Mouse (Mus musculus): ENCODE data around the gene Apex2.
"Not testable (repeated sequence)": the region's sequence is repeated elsewhere in the genome, so short reads cannot be mapped to it uniquely, and the experiment has no call there.

Gene Apex2

DNA sequence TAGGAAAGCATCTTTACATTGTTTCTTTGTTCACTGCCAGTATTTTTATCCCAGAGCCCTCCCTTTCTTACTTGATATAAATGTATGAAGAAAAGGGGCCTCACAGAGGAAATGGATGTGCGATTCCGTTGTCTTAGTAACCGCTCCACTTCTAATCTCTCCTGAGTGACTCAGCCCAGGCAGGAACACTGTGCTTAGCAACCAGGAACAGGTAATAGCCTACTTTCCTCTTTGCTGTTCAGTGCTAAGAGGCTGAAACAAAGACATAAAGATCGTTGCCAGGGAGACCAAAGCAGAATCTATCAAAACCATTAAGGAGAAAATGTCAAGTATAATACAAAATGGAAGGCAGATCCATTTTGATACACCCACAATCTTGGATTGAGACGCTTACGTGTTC is 81.0 kb downstream of the Apex2 start:
- DNase-seq (ENCODE audit: extremely low spot score, low spot score) = no peak

DNA sequence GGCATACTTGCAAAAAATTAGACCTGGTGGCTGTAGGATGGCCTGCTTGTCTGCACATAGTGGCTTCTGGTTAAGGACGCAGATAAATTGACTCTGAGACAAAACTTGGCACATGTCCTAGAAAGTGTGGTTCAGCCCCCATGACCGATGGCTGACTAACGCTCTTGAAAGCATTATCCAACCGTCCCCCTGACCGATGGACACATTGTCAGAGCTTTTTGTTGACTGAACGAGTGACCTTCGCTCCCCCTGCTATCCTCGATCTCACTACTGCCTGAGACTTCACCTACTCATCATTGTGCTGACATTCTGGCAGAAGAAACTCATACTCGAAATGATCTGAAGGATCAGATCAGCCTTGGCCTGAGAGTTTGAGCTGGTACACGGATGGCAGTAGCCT is 101.9 kb downstream of the Apex2 start:
- DNase-seq (ENCODE audit: extremely low spot score, low spot score) = not testable (repeated sequence)

DNA sequence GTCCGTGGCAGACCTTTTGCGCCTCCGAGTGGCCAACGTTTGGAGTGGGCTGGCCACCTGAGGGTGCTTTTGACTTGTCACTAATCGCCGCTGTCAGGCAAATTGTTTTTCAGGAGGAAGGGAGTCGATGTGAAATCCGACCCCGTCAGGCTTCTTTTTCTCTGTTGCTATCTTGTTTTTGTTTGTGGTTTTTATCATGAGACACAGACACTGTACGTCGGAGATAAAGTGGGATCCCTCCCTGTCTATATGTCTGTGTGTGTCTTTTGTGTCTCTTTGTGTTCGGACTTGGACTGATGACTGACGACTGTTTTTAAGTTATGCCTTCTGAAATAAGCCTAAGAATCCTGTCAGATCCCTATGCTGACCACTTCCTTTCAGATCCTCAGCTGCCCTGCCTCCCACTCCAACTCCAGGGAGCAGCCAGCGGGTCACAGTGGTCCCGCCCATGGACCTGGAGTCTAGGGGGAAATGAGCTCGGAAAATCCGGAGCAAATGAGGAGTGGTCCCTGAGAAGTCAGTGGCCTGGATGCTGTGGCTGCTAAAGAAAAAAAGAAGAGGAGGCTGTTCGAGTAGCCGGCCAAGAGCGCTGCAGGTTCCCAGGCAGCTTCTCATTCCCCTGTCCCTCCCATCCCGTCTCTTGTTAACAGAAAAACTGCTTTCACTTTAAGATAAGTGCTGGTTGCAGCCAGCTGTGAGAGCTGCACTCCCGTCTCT is 103.2 kb downstream of the Apex2 start:
- not testable (repeated sequence) for DNase-seq (ENCODE audit: extremely low spot score, low spot score)

DNA sequence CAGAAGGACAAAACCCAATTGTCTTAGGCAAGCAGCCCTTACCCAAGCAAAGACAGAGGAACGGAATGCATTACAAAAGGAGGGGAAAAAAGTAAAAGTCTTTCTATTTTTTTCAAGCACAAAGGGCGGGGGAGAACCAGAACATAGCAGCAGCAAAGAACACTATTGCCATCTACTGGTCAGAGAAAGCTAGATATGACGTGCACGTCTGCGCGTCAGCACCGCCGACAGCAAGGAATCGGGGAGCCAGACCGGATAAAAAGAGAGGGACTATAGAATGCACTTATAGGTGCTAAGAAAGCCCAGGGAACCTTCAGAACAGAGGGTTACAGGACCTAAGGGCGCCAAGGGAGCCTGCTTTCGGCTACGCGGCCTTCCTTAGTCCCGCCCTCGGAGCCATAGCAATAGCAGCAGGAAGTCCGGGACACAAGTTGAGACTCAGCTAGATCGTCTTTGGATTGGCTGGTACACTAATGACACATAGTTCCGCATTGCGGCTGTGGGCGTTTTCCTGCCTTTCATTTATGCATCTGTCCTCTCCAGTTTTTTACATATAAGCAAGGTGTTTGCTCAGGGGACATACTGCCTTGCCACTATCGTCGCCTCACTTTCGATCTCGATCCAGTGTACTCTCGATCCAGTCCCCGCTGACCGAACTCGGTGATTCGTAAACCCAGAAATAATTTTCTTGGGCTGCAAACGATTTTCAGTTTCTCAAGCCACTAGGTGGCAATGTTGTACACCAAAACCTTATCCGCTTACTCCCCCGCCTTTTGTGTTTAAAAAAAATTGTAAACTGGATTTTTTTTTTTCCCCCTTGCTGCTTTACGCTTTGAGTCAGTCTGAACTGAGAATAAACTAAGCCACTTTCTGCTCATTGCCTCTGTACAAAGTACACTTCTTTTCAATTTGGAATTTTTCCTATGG is 111.6 kb downstream of the Apex2 start:
- DNase-seq (ENCODE audit: extremely low spot score, low spot score) = peak; percentile 82

DNA sequence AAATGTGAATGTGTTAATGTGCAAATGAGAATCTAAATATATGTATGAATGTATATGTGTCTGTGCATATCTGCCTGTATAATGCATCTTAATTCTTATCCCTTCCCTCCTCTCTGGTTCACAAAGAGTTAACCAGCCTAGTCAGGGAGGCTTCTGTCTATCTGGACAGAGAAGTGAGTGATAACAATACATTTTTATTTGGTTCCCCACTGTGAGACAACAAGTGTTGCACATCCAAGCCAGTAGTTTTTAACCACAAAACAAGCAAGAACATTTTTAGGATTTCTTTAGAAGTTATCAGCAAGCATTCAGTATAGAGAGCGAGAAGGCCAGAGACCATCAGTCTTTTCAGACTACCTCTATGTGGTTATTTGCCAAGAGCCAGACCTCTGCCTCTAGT is 118.3 kb downstream of the Apex2 start:
- no peak for DNase-seq (ENCODE audit: extremely low spot score, low spot score)

Data from neural tube, embryonic 10.5 days (tissue).